Mouse (Mus musculus) liver, embryonic 16.5 days (tissue): ENCODE measurements at regions not wholly inside any gene's neighbourhood (a gene's known extent, or its start where the extent isn't known, plus 50 kb on each side); places are given as distances from the start of the nearest gene placed in this dataset.

Experiments used
- ATAC-seq: fragments of 200-750 bp; cut with Nextera tagmentation; 2 replicates; pipeline ENCODE4 v1.8.0; 2017; ENCODE audit warnings: low read depth, mild to moderate bottlenecking, moderate number of reproducible peaks, moderate library complexity
- H3K27ac ChIP-seq: fragments of 300-500 bp; sonication (generic); 2 replicates; pipeline ENCODE4 v1.5.1; 2014; ENCODE audit warnings: mild to moderate bottlenecking, low read length
- H3K27me3 ChIP-seq: fragments of 300-500 bp; sonication (generic); 2 replicates; pipeline ENCODE4 v1.6.1; 2014; ENCODE audit warnings: low read depth, low read length, mixed read lengths; ENCODE audit not compliant: control insufficient read depth, insufficient read depth
- H3K36me3 ChIP-seq: fragments of 300-500 bp; sonication (generic); 2 replicates; pipeline ENCODE4 v1.6.1; 2014; ENCODE audit warnings: mild to moderate bottlenecking; ENCODE audit not compliant: control insufficient read depth, insufficient read depth
- H3K4me1 ChIP-seq: fragments of 300-500 bp; sonication (generic); 2 replicates; pipeline ENCODE4 v1.6.1; 2014; ENCODE audit warnings: low read depth, low read length, mixed read lengths; ENCODE audit not compliant: control insufficient read depth
- H3K4me2 ChIP-seq: fragments of 300-500 bp; sonication (generic); 2 replicates; pipeline ENCODE4 v1.6.1; 2014; ENCODE audit warnings: low read depth, low read length, mixed read lengths
- H3K4me3 ChIP-seq: fragments of 300-500 bp; sonication (generic); 2 replicates; pipeline ENCODE4 v1.5.1; 2014; ENCODE audit warnings: low read depth, mild to moderate bottlenecking, low read length
- H3K9ac ChIP-seq: fragments of 300-500 bp; sonication (generic); 2 replicates; pipeline ENCODE4 v1.6.1; 2014; ENCODE audit warnings: low read depth, low read length
- H3K9me3 ChIP-seq: fragments of 300-500 bp; sonication (generic); replicated peaks from 2 replicates; pipeline ENCODE4 v1.6.1; 2016; ENCODE audit warnings: low read length; ENCODE audit not compliant: control insufficient read depth
- WGBS: fragments of 180-500 bp; shearing (Covaris S2); extraction: QIAGEN DNeasy Blood & Tissue Kit; methylation state at CpG from one replicate; pipeline ENCODE4 v1.1.7; 2014; ENCODE audit not compliant: insufficient replicate concordance; 5-methylcytosine and 5-hydroxymethylcytosine counted together

DNA sequence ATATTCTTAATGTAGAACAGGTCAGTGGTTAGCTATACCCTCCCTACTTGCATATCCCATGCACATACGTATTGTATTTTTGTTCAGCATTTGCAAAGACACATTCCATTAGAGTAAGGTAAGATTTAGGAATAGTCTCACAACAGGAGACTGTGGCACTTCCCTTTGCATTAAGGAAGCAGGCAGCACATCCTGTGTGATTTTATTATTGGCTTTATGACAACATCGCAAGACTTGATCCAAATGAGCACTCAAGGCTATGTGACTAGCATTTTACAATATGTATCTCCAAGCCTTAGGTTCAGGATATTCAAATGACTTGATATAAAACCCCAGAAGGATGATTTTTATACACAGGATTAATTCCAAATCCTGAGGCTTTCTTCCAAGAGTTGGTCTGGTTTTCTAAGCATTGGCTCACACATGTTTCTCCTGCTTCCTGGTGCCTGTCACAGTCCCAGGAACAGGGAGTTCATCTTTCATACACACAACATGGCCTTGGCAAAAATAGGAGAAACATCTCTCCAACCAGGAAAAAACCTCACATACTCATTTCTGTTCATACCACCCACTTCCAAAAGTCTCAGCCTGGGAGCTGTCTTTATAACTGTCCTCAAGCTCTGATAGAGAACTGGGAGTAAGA, 159.1 kb upstream of the Meox2 start:
- Histone ChIP-seq H3K36me3 (no peaks in the 10 kb centered on the region), H3K4me2 (no peak overlapping the region), H3K27me3 (no peaks in the 10 kb centered on the region), H3K9me3 (no peaks in the 10 kb centered on the region), H3K4me3 (no peak overlapping the region), H3K27ac (no peak overlapping the region), H3K4me1 (no peaks in the 10 kb centered on the region), H3K9ac (no peak overlapping the region)
- ATAC-seq = no peak
- WGBS = 72% methylated on average over 2 of the region's 2 CpGs

DNA sequence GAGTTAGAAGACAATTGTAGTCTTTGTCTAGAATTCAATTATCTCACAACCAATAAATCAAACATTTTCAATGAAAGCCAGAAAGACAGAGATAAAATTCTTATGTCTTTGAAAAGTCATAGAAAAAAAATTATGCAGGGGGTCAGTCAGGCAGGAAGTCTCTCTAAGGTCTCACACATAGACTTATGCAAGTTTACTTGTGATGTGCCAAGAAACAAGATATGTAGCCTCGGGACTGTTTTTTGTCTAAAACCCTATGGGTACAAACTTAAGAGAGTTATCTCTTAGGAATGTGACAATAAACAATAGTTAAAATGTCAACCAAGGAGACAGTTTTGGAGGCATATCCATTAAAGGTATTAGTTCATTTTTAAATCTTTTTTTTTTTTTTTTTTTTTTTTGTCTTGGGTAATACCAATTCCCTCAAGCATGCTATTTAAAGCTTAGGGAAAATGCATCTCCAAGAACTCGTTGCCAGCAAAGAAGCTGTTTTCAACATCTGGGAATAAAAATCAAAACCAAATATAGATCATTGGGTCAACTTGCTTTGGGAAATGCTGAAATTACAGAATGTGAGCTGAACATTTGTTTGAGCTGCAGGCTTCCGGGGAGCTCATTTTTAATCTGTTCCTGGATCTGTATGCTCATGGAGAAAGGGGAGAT, 133.8 kb upstream of the Meox2 start:
- ATAC-seq = no peak
- no peaks in the 10 kb centered on the region for H3K9me3 ChIP-seq
- no peaks in the 10 kb centered on the region for H3K27me3 ChIP-seq
- no peak overlapping the region for H3K27ac ChIP-seq
- H3K9ac ChIP-seq = no peak overlapping the region
- no peaks in the 10 kb centered on the region for H3K36me3 ChIP-seq
- WGBS = 50% methylated on average over 3 of the region's 3 CpGs
- no peak overlapping the region for H3K4me2 ChIP-seq
- no peaks in the 10 kb centered on the region for H3K4me1 ChIP-seq
- H3K4me3 ChIP-seq = no peak overlapping the region

GRCm38 (mm10) chr12:36977141-36977540, 131.2 kb upstream of the Meox2 start:
- Histone ChIP-seq H3K9me3 (no peaks in the 10 kb centered on the region), H3K27ac (no peak overlapping the region), H3K4me2 (no peak overlapping the region), H3K36me3 (no peaks in the 10 kb centered on the region), H3K27me3 (no peaks in the 10 kb centered on the region), H3K4me1 (no peaks in the 10 kb centered on the region), H3K9ac (no peak overlapping the region), H3K4me3 (no peak overlapping the region)
- no peak for ATAC-seq
- WGBS = 25% methylated on average over 3 of the region's 3 CpGs

DNA sequence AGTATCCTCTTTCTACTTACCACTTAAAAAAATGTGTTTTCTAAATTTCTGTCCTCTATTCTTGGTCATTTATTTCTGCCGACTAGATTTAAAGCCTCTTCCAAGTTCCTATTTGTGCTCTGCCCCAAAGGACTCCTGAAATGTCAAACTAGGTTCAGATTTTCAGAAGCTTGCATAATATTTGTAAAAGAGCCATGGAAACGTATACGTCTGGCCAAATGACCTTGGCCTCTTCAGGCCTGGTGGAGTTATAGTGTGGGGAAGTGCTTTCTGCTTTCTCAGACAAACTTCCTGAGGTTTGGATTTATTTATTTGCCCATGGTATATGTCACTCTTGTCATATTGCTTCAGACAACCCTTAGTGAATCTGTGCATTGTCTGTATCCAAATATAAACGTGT, 117.2 kb upstream of the Meox2 start:
- H3K4me1 ChIP-seq = no peaks in the 10 kb centered on the region
- no peaks in the 10 kb centered on the region for H3K27me3 ChIP-seq
- WGBS = 52% methylated on average over 4 of the region's 4 CpGs
- H3K4me2 ChIP-seq = no peak overlapping the region
- no peak for ATAC-seq
- no peaks in the 10 kb centered on the region for H3K36me3 ChIP-seq
- no peaks in the 10 kb centered on the region for H3K9me3 ChIP-seq
- no peak overlapping the region for H3K4me3 ChIP-seq
- no peak overlapping the region for H3K9ac ChIP-seq
- H3K27ac ChIP-seq = no peak overlapping the region

- Histone ChIP-seq H3K27ac (no peak overlapping the region), H3K4me1 (no peaks in the 10 kb centered on the region), H3K9ac (no peak overlapping the region), H3K27me3 (no peaks in the 10 kb centered on the region), H3K4me2 (no peak overlapping the region), H3K36me3 (no peaks in the 10 kb centered on the region), H3K4me3 (no peak overlapping the region), H3K9me3 (no peaks in the 10 kb centered on the region)
- no peak for ATAC-seq
- WGBS = 61% methylated on average over 4 of the region's 4 CpGs
Measured at GRCm38 (mm10) chr12:36991970-36992369, 116.4 kb upstream of the Meox2 start.

GRCm38 (mm10) chr12:37001401-37001800, 106.9 kb upstream of the Meox2 start:
- no peak overlapping the region for H3K4me2 ChIP-seq

GRCm38 (mm10) chr12:37005262-37005661, 103.1 kb upstream of the Meox2 start:
- WGBS = 55% methylated on average over 1 of the region's 1 CpGs
- no peak overlapping the region for H3K4me2 ChIP-seq
- no peaks in the 10 kb centered on the region for H3K36me3 ChIP-seq
- H3K9me3 ChIP-seq = no peaks in the 10 kb centered on the region
- no peaks in the 10 kb centered on the region for H3K27me3 ChIP-seq
- ATAC-seq = no peak
- no peak overlapping the region for H3K4me3 ChIP-seq
- H3K9ac ChIP-seq = no peak overlapping the region
- no peak overlapping the region for H3K27ac ChIP-seq
- H3K4me1 ChIP-seq = no peaks in the 10 kb centered on the region

More at GRCm38 (mm10) chr12:37001401-37001800, 106.9 kb upstream of the Meox2 start:
- no peak for ATAC-seq
- no peak overlapping the region for H3K27ac ChIP-seq
- H3K36me3 ChIP-seq = no peaks in the 10 kb centered on the region
- no peak overlapping the region for H3K4me3 ChIP-seq
- no peaks in the 10 kb centered on the region for H3K27me3 ChIP-seq
- no peak overlapping the region for H3K9ac ChIP-seq
- no peaks in the 10 kb centered on the region for H3K9me3 ChIP-seq
- WGBS = 44% methylated on average over 3 of the region's 3 CpGs
- H3K4me1 ChIP-seq = no peaks in the 10 kb centered on the region

DNA sequence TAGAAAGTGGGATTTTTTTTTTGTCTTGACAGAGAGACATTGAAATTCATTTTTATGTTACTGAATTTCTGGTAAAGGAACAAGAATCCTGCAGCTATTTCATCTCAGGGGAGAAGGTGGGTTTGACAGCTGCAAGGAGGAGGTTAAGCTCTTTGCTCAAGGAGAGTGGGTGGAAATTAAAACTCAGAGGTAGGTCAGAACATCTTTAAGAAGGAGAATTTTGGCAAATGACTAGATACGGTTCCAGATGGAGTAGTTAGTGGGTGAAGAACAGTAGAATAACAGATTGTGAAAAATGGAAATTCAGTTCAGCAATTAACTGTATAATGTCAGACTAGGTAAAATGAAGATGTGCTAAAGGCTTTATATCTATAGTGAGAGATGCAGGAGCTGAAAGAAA, 98.0 kb upstream of the Meox2 start:
- WGBS = 67% methylated on average over 1 of the region's 1 CpGs
- no peak overlapping the region for H3K9ac ChIP-seq
- no peak overlapping the region for H3K4me3 ChIP-seq
- H3K4me1 ChIP-seq = no peaks in the 10 kb centered on the region
- no peak for ATAC-seq
- H3K4me2 ChIP-seq = no peak overlapping the region
- no peaks in the 10 kb centered on the region for H3K9me3 ChIP-seq
- H3K27ac ChIP-seq = no peak overlapping the region
- H3K36me3 ChIP-seq = no peaks in the 10 kb centered on the region
- no peaks in the 10 kb centered on the region for H3K27me3 ChIP-seq

DNA sequence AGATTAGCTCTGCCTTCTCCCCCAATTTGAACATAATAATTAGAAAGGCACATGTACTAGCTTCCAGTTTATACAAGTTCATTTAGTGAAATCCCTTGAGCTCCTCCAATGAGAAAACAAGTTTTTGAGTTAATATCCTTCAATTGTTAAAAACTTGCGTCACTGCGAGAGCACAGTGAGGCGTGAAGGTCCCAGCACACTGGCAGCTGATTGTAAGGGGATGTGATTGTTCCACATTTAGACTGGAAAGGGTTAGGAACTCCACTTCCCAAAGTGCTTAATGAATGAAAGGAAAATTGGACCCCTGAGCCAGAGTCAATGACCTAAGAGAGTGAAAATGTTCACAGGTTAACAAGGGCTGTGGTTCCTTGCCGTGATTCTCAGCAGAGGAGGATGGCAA, 93.9 kb upstream of the Meox2 start:
- Histone ChIP-seq H3K27me3 (no peaks in the 10 kb centered on the region), H3K27ac (no peak overlapping the region), H3K36me3 (no peaks in the 10 kb centered on the region), H3K9ac (no peak overlapping the region), H3K4me3 (no peak overlapping the region), H3K4me1 (no peaks in the 10 kb centered on the region), H3K9me3 (no peaks in the 10 kb centered on the region), H3K4me2 (no peak overlapping the region)
- WGBS = 63% methylated on average over 4 of the region's 4 CpGs
- no peak for ATAC-seq
